Mouse (Mus musculus) adrenal gland (tissue): ENCODE measurements around the gene Gm13103.
"Not testable (repeated sequence)": the region's sequence is repeated elsewhere in the genome, so short reads cannot be mapped to it uniquely, and the experiment has no call there.

Experiments
- intact Hi-C: fragments of 180-260 bp; cut with DNase I; formaldehyde crosslinking; loops from one replicate; pipeline ENCODE4 v1.15.1; 2025
- long read RNA-seq, 2 experiments: library from polyadenylated mRNA; unstranded; transcript quantifications; one replicate each; pipeline ENCODE4 v2.0.0; 2020; ENCODE audit warnings: borderline replicate concordance in 1 of 2; ENCODE audit not compliant: insufficient replicate concordance in 1 of 2

Gene Gm13103
- long read RNA-seq, experiment 1 = 0 reads
- long read RNA-seq, experiment 2 = 0 reads

GRCm38 (mm10) chr4:143846197-143846596 is at the start of gene Gm13103:
Gm13103 (plus strand) TSS chr4:143846497.
- intact Hi-C loops = loop anchor here (10.0 kb wide), 1 partner anchor 181 kb away; no protein-coding TSS in a partner anchor

GRCm38 (mm10) chr4:143815993-143816392 is 30.3 kb upstream of the Gm13103 start, which contains the start of gene Gm13084:
Gm13084 (minus strand) TSS chr4:143816093.
- intact Hi-C loops = no loop called here

GRCm38 (mm10) chr4:143882371-143882770 is 36.1 kb downstream of the Gm13103 start:
- intact Hi-C loops = not testable (repeated sequence)

- intact Hi-C loops = not testable (repeated sequence)
Measured at GRCm38 (mm10) chr4:143894406-143894805, 48.1 kb downstream of the Gm13103 start.

GRCm38 (mm10) chr4:143900280-143900679 is 54.0 kb downstream of the Gm13103 start, which contains the start of gene Pramef6:
Pramef6 (minus strand) TSS chr4:143900380.
- intact Hi-C loops = not testable (repeated sequence)
